Mouse (Mus musculus): Measurements from ENCODE around the gene Extl1.
"Not testable (repeated sequence)": the region's sequence is repeated elsewhere in the genome, so short reads cannot be mapped to it uniquely, and the experiment has no call there.

The Extl1 gene

DNA sequence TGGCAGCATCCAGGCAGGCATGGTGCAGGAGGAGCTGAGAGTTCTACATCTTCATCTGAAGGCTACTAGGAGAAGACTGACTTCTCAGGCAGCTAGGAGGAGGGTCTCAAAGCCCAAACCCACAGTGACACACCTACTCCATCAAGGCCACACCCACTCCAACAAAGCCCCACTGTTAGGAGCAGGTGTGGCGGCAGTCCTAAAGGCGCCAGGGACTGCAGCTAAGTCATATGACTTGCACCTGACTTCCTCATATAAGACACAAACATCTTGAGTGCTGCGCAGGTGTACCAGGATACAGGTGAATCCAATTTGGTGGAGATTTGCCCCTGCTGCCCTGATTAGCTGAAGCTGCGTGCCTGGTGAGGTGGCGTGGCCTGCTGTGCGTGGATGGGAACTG, at the start of gene Extl1:
Extl1 (minus strand) TSS at position 101 of the 400 bp plus-strand sequence.
- in situ Hi-C loops (cut with MseI, MboI) = not testable (repeated sequence)

DNA sequence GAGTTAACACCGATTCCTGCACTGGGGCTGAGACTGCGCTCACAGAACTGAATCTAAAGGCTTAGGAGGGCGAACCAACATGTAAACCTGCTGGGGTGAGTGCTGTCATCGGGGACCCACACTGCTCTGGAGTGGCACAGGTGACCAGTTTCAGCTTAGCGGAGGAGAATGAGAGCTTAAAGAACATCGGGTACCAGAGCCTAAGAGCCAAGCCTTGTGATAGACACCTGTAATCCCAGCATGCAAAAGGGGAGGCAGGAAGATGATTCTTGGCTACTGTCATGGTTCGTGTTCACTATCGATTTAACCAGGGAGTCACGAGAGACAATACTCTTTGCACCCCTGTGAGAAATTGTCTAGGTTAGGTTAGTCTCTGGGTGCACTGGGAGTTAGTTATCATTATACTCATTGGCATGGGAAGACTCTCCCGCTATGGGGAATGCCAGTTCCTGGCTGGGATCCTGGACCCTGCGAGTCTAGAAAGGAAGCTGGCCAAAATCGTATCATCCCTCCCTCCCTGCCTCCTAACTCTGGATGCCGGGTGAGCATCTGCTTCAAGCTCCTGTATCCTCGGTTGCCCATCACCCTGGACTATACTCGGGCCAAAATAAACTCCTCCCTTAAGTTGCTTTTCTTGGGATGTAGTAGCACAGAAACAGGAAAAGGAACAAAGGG, 49.2 kb upstream of the Extl1 start:
- in situ Hi-C loops (cut with MseI, MboI) = no loop called here

- in situ Hi-C loops (cut with MseI, MboI) = no loop called here
These were observed 46.8 kb upstream of the Extl1 start for GRCm38 (mm10) chr4:134430381-134431004.

DNA sequence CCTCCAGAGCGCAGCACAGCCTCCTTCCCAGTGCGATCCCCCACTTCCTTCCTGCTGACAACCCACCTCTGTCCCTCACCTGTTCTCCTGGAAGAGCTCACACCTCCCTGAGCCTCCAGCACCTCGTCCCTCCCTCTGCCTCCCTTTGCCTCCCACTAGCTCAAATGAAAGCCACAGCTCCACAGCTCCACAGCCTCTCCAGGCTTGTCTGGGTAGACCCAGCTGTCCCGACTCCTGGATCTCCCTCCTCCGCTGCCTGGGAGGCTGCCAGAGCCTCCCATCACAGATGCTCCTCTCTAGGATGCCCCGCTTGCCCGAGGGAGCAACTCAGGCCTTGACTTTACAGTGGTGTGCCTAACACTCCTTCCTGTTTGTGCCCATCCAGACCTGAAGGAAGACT, 41.4 kb upstream of the Extl1 start:
- in situ Hi-C loops (cut with MseI, MboI) = no loop called here

GRCm38 (mm10) chr4:134423949-134424348, 40.3 kb upstream of the Extl1 start:
- in situ Hi-C loops (cut with MseI, MboI) = no loop called here

DNA sequence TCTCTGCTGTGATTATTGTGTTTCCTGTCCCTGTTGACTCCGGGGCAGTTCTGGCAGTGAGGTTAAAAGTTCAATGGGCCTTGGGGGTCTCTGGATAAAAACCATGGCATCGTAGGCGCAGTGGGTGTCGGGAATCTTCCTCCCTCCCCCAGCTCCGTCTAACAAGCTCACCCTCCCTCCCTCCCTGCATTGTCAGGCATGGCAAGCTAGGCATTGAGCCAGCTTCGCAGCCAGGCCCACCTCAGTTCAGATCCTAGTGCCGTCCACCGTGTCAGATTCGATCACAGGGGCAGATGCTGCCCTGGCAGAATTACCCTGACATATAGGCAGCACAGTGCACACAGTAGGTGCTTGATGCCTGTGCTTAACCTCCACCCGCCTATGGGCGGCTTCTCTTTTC, 38.3 kb upstream of the Extl1 start:
- in situ Hi-C loops (cut with MseI, MboI) = no loop called here

- in situ Hi-C loops (cut with MseI, MboI) = no loop called here
These were observed 33.5 kb upstream of the Extl1 start for GRCm38 (mm10) chr4:134417111-134417510.

GRCm38 (mm10) chr4:134416602-134417001, 33.0 kb upstream of the Extl1 start:
- in situ Hi-C loops (cut with MseI, MboI) = no loop called here

DNA sequence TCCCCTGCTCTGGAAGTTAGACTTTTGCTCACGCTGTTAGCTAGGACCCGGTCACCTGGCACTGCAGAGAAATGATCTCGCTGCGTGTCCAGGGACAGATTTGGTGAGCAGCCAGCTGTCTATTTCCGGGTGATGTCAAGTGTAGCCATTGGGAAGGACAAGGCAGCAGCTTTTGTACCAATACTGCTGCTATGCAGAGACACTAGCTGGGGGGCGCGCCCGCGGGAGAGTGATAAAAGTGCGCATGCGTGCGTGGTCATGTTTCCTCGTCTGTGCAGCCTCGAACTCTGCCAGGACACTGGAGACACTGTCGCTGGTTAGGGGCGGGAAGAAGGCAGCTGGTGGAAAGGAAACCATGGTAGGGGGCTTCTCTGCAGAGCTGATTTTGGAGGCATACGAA, 32.5 kb upstream of the Extl1 start:
- in situ Hi-C loops (cut with MseI, MboI) = no loop called here

DNA sequence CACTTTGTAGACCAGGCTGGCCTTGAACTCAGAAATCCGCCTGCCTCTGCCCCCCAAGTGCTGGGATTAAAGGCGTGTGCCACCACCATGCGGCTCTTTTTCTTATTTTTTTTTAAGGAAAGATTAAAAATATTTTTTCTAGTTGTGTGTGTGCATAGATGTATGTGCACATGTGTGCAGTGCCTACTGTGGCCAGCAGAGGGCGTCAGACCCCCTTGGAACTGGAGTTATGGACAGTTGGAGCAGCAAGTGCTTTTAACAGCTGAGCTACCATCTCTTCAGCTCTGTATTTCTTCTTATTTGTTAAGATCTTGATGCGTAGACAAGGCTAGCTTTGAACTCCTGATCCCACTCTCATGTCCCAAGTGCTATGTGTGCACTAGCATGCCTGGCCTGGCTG, 25.6 kb upstream of the Extl1 start:
- in situ Hi-C loops (cut with MseI, MboI) = loop anchor here in 1 of 2 experiments (5.0 kb wide), 1 partner anchor 63 kb away; no protein-coding TSS in a partner anchor

DNA sequence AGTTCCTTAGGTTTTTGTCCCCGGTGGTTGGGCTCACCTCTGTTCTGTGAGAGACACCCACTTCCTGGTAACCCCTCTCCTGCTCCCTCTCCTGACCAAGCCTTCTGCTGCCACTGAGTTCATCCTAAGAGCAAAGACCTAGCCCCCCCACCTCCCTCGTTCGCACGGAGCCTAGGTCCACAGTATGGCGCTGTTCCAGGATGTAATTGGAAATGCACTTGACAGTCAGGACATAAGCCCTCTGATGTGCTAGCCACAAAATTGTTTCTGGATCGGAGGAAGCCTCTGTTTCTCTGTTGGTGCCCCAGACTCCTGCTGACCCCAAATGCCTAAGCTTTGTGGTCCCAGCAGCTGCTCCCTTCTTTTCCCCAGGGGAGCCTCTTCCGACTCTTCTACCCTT, 20.1 kb upstream of the Extl1 start:
- in situ Hi-C loops (cut with MseI, MboI) = no loop called here

DNA sequence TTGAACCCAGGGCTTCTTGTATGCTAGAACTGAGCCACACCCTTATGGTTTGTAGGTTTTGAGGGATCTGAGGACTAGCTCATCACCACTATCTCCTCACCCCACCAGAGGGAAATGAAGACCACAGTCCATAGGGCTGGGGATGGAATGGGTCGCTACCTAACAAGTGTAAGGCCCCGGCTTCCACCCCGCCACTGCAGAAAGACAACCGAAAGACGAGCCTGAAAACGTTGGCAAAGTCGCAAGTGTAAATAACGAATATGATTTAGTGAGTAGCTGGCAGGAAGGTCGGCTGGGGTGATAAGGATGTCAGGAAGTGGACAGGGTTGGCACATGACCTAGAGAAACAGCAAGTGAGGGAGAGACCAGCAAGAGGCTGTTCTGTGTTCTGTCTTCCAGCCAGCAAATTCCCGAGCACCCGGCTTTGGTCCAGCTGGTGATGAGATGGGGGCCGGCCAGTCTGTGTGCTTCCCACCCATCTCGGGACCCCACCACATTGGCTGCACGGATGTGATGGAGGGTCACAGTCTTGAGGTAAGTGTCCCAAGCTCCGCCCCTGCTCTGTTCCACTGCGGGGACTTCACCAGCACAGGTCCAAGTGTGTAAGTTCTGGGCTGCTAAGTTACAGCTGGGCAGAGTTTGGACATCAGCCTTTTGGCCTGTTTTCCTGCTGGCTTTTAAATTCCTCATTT, 19.1 kb upstream of the Extl1 start:
- in situ Hi-C loops (cut with MseI, MboI) = no loop called here

- in situ Hi-C loops (cut with MseI, MboI) = no loop called here
These were observed 18.4 kb upstream of the Extl1 start for GRCm38 (mm10) chr4:134401856-134402570.

DNA sequence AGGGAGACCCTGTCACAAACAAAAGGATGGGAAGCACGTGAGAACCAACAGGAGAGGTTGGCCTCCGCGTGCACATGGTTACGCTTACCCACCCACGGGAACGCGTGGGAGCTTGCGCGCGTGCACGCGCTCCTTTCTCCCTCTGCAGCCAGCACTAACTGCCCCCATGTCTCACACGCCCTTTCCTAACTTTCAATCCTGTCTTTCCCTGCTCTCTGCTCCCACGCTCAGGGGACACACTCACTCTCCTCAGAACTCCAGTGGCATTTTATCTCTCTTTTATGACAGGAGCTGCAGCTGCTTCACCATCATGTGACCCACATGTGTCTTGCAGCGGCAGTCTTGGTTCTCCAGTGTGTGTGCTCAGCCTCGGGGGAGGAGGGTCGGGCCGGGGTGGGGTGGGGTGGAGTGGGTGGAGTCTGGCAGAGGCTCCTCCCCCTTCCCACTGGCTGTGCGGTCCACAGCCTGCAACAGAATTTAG, 17.6 kb upstream of the Extl1 start:
- in situ Hi-C loops (cut with MseI, MboI) = no loop called here

DNA sequence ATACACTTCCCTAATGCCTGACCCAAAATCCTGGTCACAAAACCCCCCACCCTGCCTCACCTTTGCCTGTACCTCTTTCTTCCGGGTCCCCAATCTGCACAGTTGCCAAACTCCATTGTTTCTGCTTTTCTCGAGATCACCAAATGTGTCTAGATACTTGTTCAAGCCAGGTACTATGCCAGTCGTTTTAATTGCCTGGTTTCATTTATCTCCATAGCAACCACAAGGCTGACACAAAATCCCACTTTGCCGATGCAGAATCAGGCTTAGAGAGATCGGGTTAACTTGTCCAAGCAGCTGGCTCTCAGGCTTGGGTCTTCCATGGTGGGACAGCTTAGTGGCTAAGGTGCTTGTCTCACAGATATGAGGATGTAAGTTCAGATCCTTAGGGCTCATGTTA, 16.6 kb upstream of the Extl1 start:
- in situ Hi-C loops (cut with MseI, MboI) = no loop called here

DNA sequence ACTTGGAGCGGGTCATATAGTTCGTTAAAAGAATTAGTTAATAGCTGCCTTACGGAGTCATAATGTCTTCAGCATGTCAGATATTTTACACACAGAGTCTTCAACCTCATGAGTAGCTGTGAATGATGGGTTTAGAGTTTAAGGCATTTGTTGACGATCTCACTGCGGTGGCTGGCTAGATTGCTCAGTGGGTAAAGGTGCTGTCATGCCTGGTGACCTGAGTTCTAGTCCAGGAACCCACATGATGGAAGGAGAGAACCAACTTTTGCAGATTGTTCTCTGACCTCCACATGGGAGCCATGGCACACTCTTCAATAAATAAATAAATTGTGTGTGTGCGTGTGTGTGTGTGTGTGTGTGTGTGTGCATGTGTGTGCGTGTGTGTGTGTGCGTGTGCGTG, 14.1 kb upstream of the Extl1 start:
- in situ Hi-C loops (cut with MseI, MboI) = loop anchor here in 1 of 2 experiments (5.0 kb wide), 1 partner anchor 80 kb away; no protein-coding TSS in a partner anchor

- in situ Hi-C loops (cut with MseI, MboI) = loop anchor here in 1 of 2 experiments (5.0 kb wide), 1 partner anchor 80 kb away; no protein-coding TSS in a partner anchor
These were observed 13.5 kb upstream of the Extl1 start for GRCm38 (mm10) chr4:134397121-134397520.

DNA sequence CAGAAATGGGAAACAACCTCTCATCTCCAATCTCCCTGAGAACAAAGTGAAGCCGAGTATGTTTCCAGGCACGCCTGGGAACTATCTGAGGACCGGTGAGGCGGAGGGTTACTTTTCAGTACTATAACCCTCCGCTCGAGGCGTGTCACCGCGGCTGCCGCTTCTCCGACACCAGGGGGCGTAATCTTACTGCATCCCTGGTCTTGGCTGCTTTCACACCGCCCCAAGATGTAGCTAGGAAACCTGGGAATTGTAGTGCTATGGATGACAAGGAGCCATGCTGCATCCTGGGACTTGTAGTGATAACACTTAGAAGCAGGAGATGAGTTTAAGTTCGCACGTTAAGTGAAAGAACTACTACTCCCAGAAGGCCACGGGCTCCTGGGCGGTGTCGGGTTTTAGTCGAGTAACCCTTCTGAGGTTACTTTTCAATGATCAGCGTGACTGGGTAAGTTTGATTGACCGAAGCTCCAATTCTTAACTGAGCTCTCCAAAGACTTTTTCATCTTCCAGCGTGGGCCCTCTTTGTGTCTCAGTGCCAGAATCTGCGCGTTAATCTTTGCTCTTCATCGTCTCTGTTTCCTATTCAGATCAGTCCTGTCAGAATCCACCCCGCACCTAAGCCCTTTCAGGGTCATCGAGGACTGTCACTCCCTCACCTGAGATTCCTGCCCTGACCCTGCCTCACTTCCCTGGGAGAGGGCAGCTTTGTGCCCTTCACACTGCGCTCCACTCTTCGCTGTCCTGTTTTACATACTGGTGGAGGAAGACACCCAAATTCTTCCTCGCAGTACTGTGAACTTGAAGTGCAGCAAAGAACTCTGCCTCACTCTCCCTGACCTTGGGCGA, 12.6 kb upstream of the Extl1 start, which contains the start of gene Pafah2:
Pafah2 (plus strand) TSS at position 344 of the 849 bp plus-strand sequence.
- in situ Hi-C loops (cut with MseI, MboI) = loop anchor here in 1 of 2 experiments (5.0 kb wide), 1 partner anchor 81 kb away; no protein-coding TSS in a partner anchor

DNA sequence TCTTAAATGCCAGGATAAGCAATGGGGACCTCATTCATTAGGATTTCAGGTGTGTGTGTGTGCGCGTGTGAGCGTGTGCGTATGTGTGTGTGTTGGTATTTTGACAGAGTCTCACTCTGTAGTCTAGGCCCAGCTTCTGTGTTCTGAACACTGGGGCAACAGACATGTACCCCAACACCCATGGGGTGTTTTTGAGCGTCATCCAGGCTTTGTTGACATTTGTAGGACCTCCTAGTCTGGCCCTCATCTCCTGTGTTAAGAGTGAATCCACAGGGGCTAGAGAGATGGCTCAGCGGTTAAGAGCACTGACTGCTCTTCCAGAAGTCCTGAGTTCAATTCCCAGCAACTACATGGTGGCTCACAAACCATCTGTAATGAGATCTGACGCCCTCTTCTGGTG, 11.5 kb upstream of the Extl1 start:
- in situ Hi-C loops (cut with MseI, MboI) = loop anchor here in 1 of 2 experiments (5.0 kb wide), 1 partner anchor 82 kb away; no protein-coding TSS in a partner anchor

DNA sequence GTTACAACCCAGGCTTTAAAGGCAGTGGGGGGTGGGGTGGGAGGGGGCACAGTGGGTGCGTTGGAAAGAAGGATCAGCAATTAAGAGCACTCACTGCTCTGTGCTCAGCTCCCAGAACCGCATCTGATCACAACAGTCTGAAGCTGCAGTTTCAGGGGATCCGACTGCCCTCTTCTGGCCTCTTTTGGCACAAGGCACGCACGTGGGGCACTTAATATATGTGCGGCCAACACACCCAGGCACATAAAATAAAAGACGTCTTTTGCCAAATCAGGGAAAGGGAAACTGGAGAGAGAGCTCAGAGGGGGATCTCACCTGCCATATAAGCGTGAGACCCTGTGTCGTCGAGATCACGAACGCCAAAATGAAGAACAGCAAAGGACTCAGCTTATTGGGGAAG, 9.4 kb upstream of the Extl1 start:
- in situ Hi-C loops (cut with MseI, MboI) = loop anchor here in 1 of 2 experiments (5.0 kb wide), 1 partner anchor 81 kb away; no protein-coding TSS in a partner anchor
